Mouse (Mus musculus): ENCODE data around the gene Abhd16a. TPM values are rescaled to one million over a fixed set of nuclear protein-coding genes. Genes with fewer than 3 reads are reported as not detected.

Gene Abhd16a
- polyA plus RNA-seq, 1 experiment from 2014 or later, result 49.3 TPM

DNA sequence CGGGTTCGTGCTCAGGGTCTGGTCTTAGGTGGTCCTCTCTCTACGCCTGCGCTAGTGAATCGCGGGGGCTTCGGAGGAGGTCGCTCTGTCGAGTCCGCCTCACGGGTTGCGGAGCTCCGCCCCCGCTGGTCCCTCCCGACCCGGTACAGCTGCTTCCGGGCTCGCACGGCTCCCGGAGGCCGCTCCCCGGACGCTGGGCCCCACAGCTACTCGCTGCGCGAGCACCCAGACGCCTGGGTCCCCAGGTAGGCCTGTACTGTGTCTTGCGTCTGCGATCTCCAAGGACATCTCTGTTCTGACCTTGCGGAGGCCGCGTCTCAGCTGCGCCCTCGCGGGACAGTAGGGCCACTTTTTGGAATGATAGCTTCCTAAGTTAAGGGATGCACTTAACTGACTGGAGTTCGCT, 37.1 kb downstream of the Abhd16a start, which contains the start of gene D17H6S53E:
Gene D17H6S53E, plus strand, starts transcription at position 168 of the 406 bp plus-strand sequence.
- Histone ChIP-seq H3K4me1 (ENCODE audit: insufficient read depth) (peaks cover 34% of the 10 kb centered on the region), H3K4me2 (ENCODE audit: low read depth, low read length) (peak within 1 kb of the TSS; percentile 81), H3K36me3 (replicated peaks; ENCODE audit: insufficient read depth, low read length) (peaks cover 24% of the 10 kb centered on the region), H3K4me3 (ENCODE audit: low read depth, low read length) (peak within 1 kb of the TSS; percentile 60), H3K9me3 (ENCODE audit: low read length) (no peaks in the 10 kb centered on the region), H3K27me3 (ENCODE audit: insufficient read depth, low read length) (no peaks in the 10 kb centered on the region), H3K27ac (ENCODE audit: low read depth) (peak within 1 kb of the TSS; percentile 90), H3K9ac (replicated peaks) (peak within 1 kb of the TSS; percentile 76)
- DNase-seq (peak; percentile 86), ATAC-seq (peak; percentile 48)
- no peak for TF ChIP-seq EP300 (IDR thresholded peaks at IDR 0.05; ENCODE audit: low read depth)
- TF ChIP-seq CTCF (IDR thresholded peaks at IDR 0.05; ENCODE audit: low read depth), result no peak
- WGBS (ENCODE audit: insufficient replicate concordance), result 4% methylated on average over 31 of the region's 36 CpGs

DNA sequence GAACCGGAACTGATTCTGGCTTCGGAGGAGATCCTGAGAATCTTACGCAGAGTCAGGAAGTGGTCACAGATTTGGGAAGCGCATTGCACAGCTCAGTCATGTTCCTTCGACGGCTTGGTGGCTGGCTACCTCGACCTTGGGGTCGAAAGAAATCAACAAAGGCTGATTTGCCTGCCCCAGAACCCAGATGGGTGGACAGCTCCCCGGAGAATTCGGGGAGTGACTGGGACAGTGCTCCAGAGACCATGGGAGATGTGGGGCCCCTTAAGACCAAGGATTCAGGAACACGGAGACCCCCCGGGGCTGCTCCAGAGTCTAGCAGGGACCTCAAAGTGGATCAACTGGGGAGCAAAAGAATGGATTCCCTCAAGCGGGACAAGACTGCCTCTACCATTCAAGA, 38.0 kb downstream of the Abhd16a start:
- Histone ChIP-seq H3K4me2 (ENCODE audit: low read depth, low read length) (peak overlapping the region; percentile 81), H3K4me1 (ENCODE audit: insufficient read depth) (peaks cover 34% of the 10 kb centered on the region), H3K9ac (replicated peaks) (peak overlapping the region; percentile 76), H3K4me3 (ENCODE audit: low read depth, low read length) (peak overlapping the region; percentile 60), H3K9me3 (ENCODE audit: low read length) (no peaks in the 10 kb centered on the region), H3K27ac (ENCODE audit: low read depth) (peak overlapping the region; percentile 90), H3K36me3 (replicated peaks; ENCODE audit: insufficient read depth, low read length) (peaks cover 24% of the 10 kb centered on the region), H3K27me3 (ENCODE audit: insufficient read depth, low read length) (no peaks in the 10 kb centered on the region)
- WGBS (ENCODE audit: insufficient replicate concordance), result 35% methylated on average over 13 of the region's 13 CpGs
- no peak for DNase-seq
- ATAC-seq, result no peak
- TF ChIP-seq CTCF (IDR thresholded peaks at IDR 0.05; ENCODE audit: low read depth) (no peak), EP300 (IDR thresholded peaks at IDR 0.05; ENCODE audit: low read depth) (no peak)

DNA sequence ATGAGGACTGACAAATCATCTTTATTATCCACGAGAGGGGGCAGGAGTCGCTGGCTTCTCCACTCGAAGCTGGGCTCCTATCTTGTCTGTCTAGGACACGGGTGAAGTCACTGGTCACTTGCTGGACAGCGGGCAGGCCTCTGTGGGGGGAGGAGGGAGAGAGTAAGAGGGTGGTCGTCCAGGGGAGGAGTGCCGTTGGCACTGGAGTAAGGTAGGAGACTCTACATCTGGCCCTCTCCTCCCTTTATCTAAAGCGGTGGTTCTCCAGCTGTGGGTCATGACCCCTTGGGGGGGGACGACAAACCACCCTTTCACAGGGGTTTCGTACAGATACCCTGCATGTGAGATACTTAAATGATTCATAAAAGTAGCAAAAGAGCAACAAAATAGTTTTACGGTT, 39.9 kb downstream of the Abhd16a start:
- peaks cover 18% of the 10 kb centered on the region for H3K36me3 ChIP-seq (replicated peaks; ENCODE audit: insufficient read depth, low read length)
- no peak for DNase-seq
- no peak overlapping the region for H3K4me2 ChIP-seq (ENCODE audit: low read depth, low read length)
- ATAC-seq, result no peak
- TF ChIP-seq CTCF (IDR thresholded peaks at IDR 0.05; ENCODE audit: low read depth), result no peak
- TF ChIP-seq EP300 (IDR thresholded peaks at IDR 0.05; ENCODE audit: low read depth), result no peak
- H3K27ac ChIP-seq (ENCODE audit: low read depth), result no peak overlapping the region
- H3K9me3 ChIP-seq (ENCODE audit: low read length), result no peaks in the 10 kb centered on the region
- 60% methylated on average over 11 of the region's 11 CpGs for WGBS (ENCODE audit: insufficient replicate concordance)
- peaks cover 30% of the 10 kb centered on the region for H3K4me1 ChIP-seq (ENCODE audit: insufficient read depth)
- no peaks in the 10 kb centered on the region for H3K27me3 ChIP-seq (ENCODE audit: insufficient read depth, low read length)
- H3K9ac ChIP-seq (replicated peaks), result no peak overlapping the region
- no peak overlapping the region for H3K4me3 ChIP-seq (ENCODE audit: low read depth, low read length)

DNA sequence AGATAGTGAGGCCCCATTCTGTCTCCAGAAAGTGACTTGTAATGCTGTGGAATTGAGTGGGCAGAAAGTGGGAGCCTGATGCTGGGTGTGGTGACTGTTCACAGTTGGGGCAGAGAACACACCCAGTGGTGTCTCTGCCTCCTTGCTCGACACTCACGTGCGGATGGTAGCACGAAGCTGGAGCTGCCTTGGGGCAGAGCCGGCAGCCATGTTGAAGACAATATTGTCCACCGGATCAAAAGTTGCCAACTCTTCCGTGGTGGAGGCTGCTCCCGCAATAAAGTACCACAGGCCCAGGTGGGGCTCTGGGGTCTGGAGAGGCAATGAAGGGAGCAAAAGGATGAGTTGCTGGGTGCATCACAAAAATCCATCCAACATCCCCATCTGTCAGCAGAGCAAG, 42.0 kb downstream of the Abhd16a start:
- DNase-seq (no peak), ATAC-seq (no peak)
- TF ChIP-seq EP300 (IDR thresholded peaks at IDR 0.05; ENCODE audit: low read depth) (no peak), CTCF (IDR thresholded peaks at IDR 0.05; ENCODE audit: low read depth) (no peak)
- H3K27ac ChIP-seq (ENCODE audit: low read depth), result peak overlapping the region; percentile 66
- H3K9me3 ChIP-seq (ENCODE audit: low read length), result no peaks in the 10 kb centered on the region
- H3K9ac ChIP-seq (replicated peaks), result peak overlapping the region; percentile 46; the same call in 1 of the 2 replicates
- peaks cover 20% of the 10 kb centered on the region for H3K4me1 ChIP-seq (ENCODE audit: insufficient read depth)
- H3K27me3 ChIP-seq (ENCODE audit: insufficient read depth, low read length), result no peaks in the 10 kb centered on the region
- 62% methylated on average over 8 of the region's 8 CpGs for WGBS (ENCODE audit: insufficient replicate concordance)
- H3K4me2 ChIP-seq (ENCODE audit: low read depth, low read length), result peak overlapping the region; percentile 64
- peaks cover 15% of the 10 kb centered on the region for H3K36me3 ChIP-seq (replicated peaks; ENCODE audit: insufficient read depth, low read length)
- H3K4me3 ChIP-seq (ENCODE audit: low read depth, low read length), result peak overlapping the region; percentile 36

DNA sequence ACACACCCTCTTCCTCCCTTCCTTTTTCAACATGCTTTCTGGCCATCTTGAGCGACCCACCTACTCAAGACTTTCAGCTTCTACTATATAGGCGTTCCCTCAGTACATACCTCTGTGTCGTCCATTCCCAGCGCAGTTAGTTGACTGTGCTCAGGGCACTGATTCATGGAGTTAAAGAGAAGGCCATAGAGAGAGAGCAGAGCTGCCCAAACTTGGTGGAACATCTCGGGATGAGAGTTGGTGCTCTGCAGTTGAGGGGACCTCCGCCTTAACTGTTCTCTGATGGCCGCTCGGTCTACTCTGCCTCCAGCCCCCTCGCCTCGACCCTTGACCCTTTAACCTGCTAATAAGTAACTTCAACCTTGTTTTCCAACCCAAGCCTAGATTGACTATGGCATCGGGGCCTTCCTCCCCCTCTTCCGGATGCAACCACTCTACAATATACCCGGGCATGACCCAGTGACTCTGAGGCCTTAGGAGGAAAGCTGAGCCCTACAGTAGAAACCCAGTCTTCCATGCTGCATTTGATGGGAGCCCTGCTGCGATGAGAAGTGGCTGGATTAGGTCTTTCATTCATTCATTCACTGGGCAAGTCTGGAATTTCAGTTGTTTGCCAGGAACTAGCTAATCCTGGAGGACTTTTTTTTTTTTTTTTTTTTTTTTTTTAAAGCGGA, 42.6 kb downstream of the Abhd16a start, which contains the start of gene Apom:
Gene Apom, minus strand, starts transcription at position 551 of the 674 bp plus-strand sequence.
- Histone ChIP-seq H3K4me3 (ENCODE audit: low read depth, low read length) (peak within 1 kb of the TSS; percentile 36), H3K9ac (replicated peaks) (peak within 1 kb of the TSS; percentile 46; the same call in 1 of the 2 replicates)
- WGBS (ENCODE audit: insufficient replicate concordance), result 65% methylated on average over 15 of the region's 15 CpGs

DNA sequence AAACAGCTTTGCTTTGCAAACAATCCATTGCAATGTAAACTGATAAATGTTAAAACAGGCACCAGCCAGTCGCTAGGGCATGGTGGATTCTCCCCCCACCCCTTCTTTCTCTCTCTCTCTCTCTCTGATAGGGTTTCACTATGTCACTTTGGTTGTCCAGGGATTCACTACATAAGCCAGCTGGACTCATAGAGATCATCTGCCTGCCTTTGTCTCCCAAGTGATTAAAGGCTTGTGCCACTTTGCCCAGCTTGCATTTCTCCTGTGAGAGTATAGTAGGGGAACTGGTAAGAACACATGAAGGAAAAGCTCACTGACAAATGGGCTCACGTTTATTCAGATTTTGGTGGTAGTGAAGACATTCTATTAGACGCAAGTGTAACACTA, 43.1 kb downstream of the Abhd16a start:
- 58% methylated on average over 3 of the region's 3 CpGs for WGBS (ENCODE audit: insufficient replicate concordance)
- DNase-seq (no peak), ATAC-seq (no peak)
- Histone ChIP-seq H3K4me2 (ENCODE audit: low read depth, low read length) (peak overlapping the region; percentile 10), H3K9me3 (ENCODE audit: low read length) (no peaks in the 10 kb centered on the region), H3K9ac (replicated peaks) (no peak overlapping the region), H3K4me3 (ENCODE audit: low read depth, low read length) (no peak overlapping the region), H3K27ac (ENCODE audit: low read depth) (peak overlapping the region; percentile 88), H3K27me3 (ENCODE audit: insufficient read depth, low read length) (no peaks in the 10 kb centered on the region), H3K4me1 (ENCODE audit: insufficient read depth) (peaks cover 19% of the 10 kb centered on the region), H3K36me3 (replicated peaks; ENCODE audit: insufficient read depth, low read length) (peaks cover 15% of the 10 kb centered on the region)
- TF ChIP-seq EP300 (IDR thresholded peaks at IDR 0.05; ENCODE audit: low read depth) (no peak), CTCF (IDR thresholded peaks at IDR 0.05; ENCODE audit: low read depth) (no peak)

More for the DNA sequence above, 42.6 kb downstream of the Abhd16a start, which contains the start of gene Apom:
- Histone ChIP-seq H3K4me2 (ENCODE audit: low read depth, low read length) (peak within 1 kb of the TSS; percentile 64), H3K27ac (ENCODE audit: low read depth) (peak within 1 kb of the TSS; percentile 88), H3K27me3 (ENCODE audit: insufficient read depth, low read length) (no peaks in the 10 kb centered on the region), H3K36me3 (replicated peaks; ENCODE audit: insufficient read depth, low read length) (peaks cover 15% of the 10 kb centered on the region), H3K9me3 (ENCODE audit: low read length) (no peaks in the 10 kb centered on the region), H3K4me1 (ENCODE audit: insufficient read depth) (peaks cover 20% of the 10 kb centered on the region)
- DNase-seq (peak; percentile 52), ATAC-seq (peak; percentile 6; the same call in 1 of the 2 replicates)
- TF ChIP-seq EP300 (IDR thresholded peaks at IDR 0.05; ENCODE audit: low read depth), result no peak
- no peak for TF ChIP-seq CTCF (IDR thresholded peaks at IDR 0.05; ENCODE audit: low read depth)

All from liver, postnatal 0 days (tissue).